Mouse (Mus musculus) common myeloid progenitor, adult 5-6 weeks (primary cell): ENCODE data around the gene Nepn. TPM values are rescaled to one million over a fixed set of nuclear protein-coding genes. Genes with fewer than 3 reads are reported as not detected.

Experiments
- total RNA-seq: library from RNA; stranded (forward); fragments of 200-1000, 187-1606 nt; gene quantifications from 2 replicates; pipeline ENCODE4 v1.2.3, GENCODE M21; 2017

The Nepn gene
- total RNA-seq, 1 experiment from 2014 or later = not detected

Other genes starting within 250 kb of the Nepn start
- not detected in 2 replicates for gene Ros1, start 193.7 kb upstream of the Nepn start, total RNA-seq
- gene Dcbld1, start 155.4 kb upstream of the Nepn start, total RNA-seq = not detected in 2 replicates
- gene Gm26741, start 30.2 kb upstream of the Nepn start, total RNA-seq = not detected in 2 replicates
- 20.8 and 26.9 TPM in 2 replicates for gene Gopc, start 6.8 kb upstream of the Nepn start, total RNA-seq
- 31.1 and 32.6 TPM in 2 replicates for gene Nus1, start 28.6 kb downstream of the Nepn start, total RNA-seq